Mouse (Mus musculus): ENCODE measurements around the gene Timm13.

GRCm38 (mm10) chr10:80895697-80896096 is 5.1 kb downstream of the Timm13 start:
- TF ChIP-seq CTCF (IDR thresholded peaks at IDR 0.05; ENCODE audit: low read depth, low read length) (no peak), POLR2A (IDR thresholded peaks at IDR 0.05; ENCODE audit: insufficient read depth, low read length) (no peak), EP300 (IDR thresholded peaks at IDR 0.05; ENCODE audit: insufficient read depth, low read depth, low read length) (no peak)

All from ES-Bruce4 (cell line).